Mouse (Mus musculus) cerebellum, postnatal 4 days (tissue): ENCODE data around the gene Prkacb.

ENCODE experiments used
- DNase-seq, 2 experiments: peaks; one replicate each; pipeline ENCODE4 v3.0.0; 2022; ENCODE audit warnings: low spot score in 2 of 2, mixed read lengths in 1 of 2

Gene Prkacb

DNA sequence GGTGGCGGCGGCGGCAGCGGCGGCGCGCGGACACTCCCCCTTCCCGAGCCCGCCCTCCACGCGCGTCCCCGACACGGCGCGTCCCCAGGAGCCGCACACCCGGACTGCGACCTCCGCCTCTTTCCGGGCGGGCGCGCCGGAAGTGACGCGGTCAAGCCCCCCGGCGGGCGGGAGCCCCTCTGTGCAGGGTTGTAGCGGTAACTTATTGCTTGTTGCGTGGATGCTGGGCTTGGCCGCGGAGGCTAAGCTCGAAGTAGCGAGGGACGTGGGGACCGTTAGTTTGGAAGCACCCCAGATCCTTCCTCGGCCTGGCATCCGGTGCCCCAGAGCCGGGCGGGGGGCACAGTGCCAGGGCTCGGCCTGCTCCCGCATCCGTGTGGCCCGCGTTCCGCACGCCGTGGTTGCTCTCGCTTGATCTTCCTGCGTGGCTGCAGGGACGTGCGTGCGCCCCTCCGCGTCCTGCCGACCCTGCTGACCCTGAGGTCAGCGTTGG lies at the start of gene Prkacb:
TSS of gene Prkacb (minus strand) at position 90 of the 493 bp plus-strand sequence.
- peak; percentile 89 to 94 for DNase-seq

- DNase-seq = no peak
These were observed 47.5 kb upstream of the Prkacb start for GRCm38 (mm10) chr3:146860308-146860707.

DNA sequence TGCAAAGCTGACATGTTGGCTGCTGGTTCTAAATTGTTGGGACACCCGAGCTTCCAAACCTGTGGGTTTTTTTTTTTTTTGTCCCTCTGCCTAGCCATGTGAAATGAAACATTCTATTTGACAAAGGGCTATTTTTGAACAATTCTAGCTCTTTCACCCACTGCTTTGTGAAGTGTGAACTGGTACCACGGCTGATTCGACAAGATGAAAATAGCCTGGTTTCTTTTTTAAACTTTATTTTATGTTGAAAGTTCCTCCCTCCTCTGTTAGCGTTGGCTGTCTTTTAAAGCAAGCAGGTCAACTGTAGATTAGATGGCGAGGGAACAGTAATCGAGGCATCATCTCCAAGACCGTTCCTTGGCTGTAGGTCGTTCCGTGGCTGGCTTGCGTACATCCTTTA lies 44.6 kb upstream of the Prkacb start:
- no peak for DNase-seq

DNA sequence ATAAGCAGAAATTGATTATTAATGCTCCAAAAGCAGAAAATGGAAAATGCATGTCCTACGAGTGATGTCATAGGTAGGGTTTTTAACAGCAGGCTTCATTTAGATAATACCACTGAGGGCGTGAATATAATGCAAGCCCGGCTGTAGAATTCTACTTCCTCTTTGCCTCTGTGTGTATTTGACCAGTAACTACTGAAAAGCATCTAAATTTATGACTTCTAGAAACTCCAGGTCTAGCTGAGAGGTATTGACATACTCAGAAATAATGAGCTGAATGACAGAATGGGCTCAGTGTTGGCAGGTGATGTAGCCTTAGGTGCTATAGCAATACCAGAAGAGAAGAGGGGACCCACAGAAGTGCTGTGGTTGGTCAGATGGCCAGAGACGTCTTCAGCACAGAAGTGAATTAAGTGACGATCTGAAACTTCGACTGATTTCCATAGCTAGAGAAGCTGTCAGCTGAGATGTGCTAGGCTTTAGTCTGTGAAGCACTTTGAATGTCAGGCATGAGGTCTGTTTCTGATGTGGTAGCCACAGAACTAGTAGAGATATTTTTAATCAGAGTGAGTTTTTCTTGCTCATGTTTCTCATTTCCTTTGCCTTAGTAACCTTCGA lies 41.8 kb upstream of the Prkacb start:
- no peak for DNase-seq

GRCm38 (mm10) chr3:146851966-146852891 lies 39.4 kb upstream of the Prkacb start, which contains the start of gene Ttll7:
Gene Ttll7 (plus strand): TSS chr3:146852367.
- peak; percentile 55 to 69 for DNase-seq

DNA sequence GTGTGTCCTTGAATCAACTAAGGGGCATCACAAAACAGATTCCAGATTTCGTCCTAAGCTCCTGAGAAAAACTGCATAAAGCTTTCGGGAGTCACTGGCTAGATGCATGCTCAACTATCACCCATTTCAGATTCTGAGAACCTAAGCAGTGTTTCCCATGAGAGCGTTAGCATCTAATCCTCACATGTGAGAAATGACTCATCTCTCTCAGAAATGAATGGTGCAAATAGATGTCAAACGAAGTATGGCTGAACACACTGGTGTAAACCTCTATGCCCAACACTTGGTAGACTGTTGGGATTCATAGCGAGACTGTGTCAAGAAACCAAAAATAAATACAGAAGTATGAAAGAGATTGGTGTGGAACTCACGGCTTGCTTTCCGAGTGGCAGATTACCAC lies 36.6 kb upstream of the Prkacb start:
- DNase-seq = no peak

GRCm38 (mm10) chr3:146848112-146848511 lies 35.3 kb upstream of the Prkacb start:
- DNase-seq = no peak

DNA sequence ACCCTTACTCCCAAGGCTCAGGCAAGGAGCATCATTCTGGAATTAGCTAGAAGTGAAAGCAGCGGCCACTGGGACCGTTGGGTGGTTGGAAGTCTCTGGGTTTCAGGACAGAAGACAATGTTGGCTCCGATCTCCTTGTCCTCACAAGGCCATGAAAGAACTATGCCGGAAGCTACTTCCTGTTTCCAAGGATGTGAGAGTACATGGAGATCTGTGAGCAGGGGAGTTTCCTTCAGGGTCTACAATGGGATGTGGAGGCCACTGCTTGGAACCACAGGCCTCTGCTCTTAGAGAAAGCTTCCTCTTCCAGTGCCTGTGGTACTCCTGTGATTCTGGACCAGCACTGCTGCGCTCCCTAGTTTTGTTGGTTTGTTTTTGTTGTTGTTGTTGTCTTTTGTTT lies 33.4 kb upstream of the Prkacb start:
- no peak for DNase-seq

GRCm38 (mm10) chr3:146843470-146843869 lies 30.7 kb upstream of the Prkacb start:
- DNase-seq = no peak

DNA sequence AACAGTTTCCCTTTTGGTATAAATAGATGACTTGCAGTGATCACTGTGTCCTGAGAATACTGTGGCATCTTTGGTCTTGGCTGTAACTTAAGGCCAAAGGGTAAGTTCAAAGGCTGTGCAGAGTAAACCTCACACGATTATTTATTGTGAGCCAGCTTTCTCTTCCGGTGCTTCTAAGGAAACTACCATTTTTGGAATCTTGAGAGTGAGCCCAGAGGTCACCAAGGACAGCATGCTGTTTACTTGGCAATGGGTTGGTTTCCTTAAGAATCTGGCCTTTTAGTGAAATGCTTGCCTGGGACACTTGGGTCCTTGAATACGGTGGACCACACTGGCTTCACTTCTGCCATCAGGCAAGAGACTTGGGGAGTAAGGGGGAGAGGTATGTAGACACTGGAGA lies 30.0 kb upstream of the Prkacb start:
- DNase-seq = no peak

- DNase-seq = no peak
These were observed 7.9 kb upstream of the Prkacb start for GRCm38 (mm10) chr3:146820718-146821117.

- DNase-seq = no peak
These were observed 834 bp upstream of the Prkacb start for GRCm38 (mm10) chr3:146813624-146814023.

DNA sequence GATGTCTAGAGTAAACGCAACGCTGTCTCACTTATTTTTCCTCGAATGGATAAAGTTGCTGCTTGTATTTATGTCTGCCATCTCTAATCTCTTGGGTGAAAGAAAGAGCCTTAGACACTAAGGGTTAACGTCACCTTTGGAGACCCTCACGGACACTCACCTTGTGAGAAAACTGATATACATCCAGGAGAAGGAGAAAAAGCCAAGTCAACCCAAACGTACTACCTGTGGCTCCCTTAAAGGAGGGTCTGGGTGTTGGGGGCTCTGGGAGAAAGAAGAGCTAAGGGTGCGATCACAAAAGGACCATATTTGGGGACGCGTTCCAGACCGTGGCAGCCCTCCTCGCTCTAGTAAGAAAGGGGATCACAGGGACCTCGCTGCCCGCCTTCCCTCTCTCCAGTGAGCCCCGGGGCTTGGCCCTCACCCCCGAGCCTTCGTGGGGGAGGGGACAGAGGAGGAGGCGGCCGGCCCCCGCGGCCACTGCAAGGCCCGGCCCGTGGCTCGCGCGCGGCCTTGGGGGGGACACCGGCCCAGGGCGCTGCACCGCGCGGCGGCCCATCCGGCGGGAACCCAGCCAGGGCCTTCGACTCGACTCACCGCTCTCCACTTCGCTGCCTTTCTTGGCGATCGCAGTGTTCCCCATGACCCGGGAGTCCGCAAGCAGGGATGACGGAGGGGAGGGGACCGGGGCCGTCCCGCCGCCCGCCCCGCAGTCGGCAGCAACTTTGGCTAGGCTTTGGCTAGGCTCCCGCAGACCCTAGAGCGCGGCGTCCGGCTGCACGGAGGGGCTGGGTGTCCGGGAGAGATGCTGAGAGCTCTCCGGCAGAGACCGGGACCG lies 530 bp downstream of the Prkacb start:
- peak in 1 of 2 experiments; percentile 23 for DNase-seq

DNA sequence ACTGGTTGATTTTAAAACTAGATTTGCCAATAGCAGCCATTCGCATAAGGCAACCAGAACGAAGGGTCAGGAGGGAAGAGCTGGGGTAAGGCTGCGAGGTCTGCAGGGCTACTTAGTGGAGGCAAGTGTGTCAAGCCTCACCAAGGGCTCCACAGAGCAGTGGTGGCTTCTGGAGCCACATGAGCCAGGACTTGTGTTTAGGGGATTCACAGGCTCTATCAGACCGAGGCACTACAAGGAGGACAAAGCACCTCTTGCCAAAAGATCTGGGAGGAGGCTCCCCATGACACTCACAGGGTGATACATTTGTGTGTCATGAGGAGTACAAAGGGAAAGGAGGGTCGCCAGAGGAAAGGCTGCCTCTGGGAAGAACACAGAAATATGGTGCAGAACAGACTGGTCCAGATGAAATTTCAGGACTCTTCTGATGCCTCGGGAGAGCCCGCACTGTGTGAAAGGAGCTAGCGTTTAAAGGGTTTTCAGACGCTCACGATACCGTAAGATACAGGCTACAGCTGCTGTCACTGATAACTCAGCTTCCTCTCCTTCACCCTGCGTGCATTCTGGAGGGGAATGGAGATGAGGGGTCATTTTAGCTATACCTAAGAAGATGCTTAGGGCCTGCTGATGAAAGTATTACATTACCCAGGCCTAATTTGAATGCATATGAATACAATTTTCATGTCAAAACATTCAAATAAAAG lies 19.1 kb downstream of the Prkacb start:
- no peak for DNase-seq

- no peak for DNase-seq
These were observed 20.5 kb downstream of the Prkacb start for GRCm38 (mm10) chr3:146792144-146792748.

DNA sequence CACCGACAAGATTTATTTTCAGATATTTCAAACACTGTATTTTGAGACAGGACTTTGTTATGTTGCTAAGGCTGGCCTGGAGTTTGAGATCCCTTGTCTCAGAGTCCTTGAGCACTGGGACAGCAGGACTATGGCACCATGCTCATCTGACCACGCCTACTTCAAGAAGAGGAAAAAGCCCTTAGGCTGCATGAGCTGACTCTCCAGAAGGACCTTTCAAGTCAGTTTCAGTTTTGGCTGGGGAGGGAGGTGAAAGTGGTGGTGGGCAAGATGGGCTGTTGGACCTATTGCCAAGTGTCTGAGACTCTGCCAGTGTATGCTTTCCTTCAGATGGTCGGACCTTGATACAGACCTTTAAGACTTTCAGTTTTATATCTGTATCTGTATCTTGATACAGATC lies 28.6 kb downstream of the Prkacb start:
- no peak for DNase-seq

- no peak for DNase-seq
These were observed 29.1 kb downstream of the Prkacb start for GRCm38 (mm10) chr3:146783645-146784225.

DNA sequence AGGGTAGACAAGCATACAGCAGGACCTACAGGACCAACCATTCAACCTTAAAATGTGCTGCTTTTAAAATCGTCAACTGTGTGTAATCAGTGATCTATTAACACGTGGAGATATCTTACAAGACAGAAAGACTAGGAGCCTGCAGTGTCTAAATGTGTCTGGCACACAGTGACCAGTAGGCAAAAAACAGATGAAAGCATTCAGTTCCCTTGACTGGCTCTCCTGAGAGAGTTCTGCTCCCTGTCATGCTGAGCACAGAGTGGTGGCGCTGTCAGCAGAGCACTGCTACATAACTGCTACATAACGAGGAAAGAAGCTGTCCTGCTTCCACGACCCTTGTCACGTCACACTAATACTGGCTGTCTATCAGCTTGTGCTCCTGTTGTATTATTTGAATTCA lies 30.2 kb downstream of the Prkacb start:
- no peak for DNase-seq

DNA sequence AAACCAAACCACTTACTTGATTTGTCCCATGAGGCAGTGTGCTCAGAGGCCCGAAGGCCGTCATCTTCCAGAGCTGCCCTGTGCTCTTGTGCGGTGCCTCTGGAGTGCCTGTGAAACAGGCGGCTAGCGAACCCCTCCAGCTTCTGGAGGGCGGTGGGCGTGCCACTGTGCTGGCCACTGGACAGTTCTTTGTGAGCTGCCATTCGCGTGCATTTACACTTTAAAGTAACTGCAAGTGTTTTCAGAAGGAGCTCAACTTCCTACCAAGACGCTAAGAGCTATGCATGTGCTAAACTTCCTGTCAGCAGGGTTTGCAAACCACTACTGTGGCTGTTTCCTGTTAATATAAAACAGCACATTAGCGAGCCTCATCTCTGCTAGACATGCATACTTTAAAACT lies 31.7 kb downstream of the Prkacb start:
- no peak for DNase-seq

DNA sequence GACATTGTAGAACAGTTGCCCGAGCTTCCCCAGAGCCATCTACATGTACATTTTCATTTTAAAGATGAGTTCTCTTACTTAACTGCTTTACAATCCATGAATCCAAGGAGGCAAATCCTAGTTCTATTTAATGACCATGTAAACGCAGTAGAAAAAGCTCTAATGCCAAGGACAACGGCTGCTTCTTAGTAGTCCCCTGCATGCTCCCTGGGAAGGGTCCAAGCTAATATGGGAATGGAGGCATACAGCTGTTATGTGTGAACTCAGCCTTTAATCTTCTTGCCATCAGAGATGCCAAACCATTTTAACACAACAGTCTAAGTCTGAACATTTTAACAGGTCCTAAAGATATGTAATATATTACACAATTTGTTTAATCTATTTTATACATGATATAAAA lies 32.5 kb downstream of the Prkacb start:
- DNase-seq = no peak

DNA sequence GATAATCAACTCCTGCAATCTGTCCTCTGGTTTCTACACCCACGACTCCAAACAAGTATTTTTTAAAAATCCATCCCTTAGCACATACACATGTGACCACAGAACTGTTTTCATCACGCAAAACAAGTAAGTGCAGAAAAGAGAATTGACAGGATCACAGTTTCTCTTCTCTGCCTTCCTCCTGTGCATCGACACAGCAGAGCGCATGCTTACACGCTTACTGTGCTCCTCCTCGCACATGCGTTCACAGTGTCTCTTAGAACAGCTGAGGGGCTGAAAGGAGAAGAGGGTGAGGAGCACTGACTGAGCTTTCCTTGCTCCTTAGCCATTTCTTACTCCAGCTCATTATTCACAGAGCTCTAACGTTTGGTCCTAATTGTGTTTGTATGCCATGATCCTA lies 33.9 kb downstream of the Prkacb start:
- DNase-seq = no peak
